Mouse (Mus musculus): Measurements from ENCODE around the gene Pstpip1. TPM values are rescaled to one million over a fixed set of nuclear protein-coding genes. Genes with fewer than 3 reads are reported as not detected.

Gene Pstpip1
- total RNA-seq, 2 experiments from 2014 or later, result 3.9 to 4.7 TPM

- ATAC-seq (replicated peaks; ENCODE audit: low FRiP score, low TSS enrichment, poor library complexity, severe bottlenecking), result no peak
Observed at GRCm38 (mm10) chr9:56101022-56101421, 11.3 kb downstream of the Pstpip1 start.

GRCm38 (mm10) chr9:56104921-56105320 is 15.2 kb downstream of the Pstpip1 start:
- no peak for ATAC-seq (replicated peaks; ENCODE audit: low FRiP score, low TSS enrichment, poor library complexity, severe bottlenecking)

GRCm38 (mm10) chr9:56106274-56107072 is 16.7 kb downstream of the Pstpip1 start:
- ATAC-seq (replicated peaks; ENCODE audit: low FRiP score, low TSS enrichment, poor library complexity, severe bottlenecking), result no peak

DNA sequence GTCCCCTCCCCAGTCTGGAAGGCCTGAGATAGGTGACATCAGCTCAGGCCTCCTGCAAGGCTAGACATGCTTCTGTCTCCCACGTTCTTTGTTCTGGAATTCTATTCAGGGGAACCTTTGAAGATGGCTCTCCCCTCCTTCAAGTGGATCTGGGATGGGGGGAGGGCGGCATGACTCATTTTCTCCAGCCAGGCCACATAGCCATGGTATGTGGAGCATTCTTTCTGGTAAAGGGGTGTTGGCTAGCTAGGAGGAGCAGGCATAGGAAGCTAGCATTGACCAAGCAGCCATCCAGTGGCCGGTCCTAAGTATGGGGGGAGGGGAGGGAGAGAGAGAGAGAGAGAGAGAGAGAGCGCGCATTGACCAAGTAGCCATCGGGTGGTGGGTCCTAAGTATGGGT is 17.8 kb downstream of the Pstpip1 start:
- no peak for ATAC-seq (replicated peaks; ENCODE audit: low FRiP score, low TSS enrichment, poor library complexity, severe bottlenecking)

- ATAC-seq (replicated peaks; ENCODE audit: low FRiP score, low TSS enrichment, poor library complexity, severe bottlenecking), result no peak
Observed at GRCm38 (mm10) chr9:56108174-56108573, 18.4 kb downstream of the Pstpip1 start.

DNA sequence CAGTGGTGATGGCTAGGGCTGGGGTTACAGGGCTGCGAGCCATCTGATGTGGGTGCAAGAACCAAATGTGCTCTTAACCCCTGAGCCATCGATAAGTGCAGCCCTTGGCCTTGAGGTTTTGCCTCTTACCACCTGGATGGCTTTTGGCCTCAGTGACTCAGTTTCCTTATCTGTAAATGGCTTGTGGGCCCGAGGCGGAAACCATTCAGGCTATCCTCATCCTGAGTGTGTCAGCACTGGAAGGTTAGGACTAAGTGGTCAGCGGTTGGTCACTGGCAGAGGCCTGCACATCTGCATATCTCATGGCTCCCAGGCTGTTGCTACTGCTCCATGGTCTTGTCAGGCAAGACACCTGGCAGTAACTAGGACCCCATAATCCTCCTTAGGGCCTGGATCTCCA is 28.3 kb downstream of the Pstpip1 start:
- ATAC-seq (replicated peaks; ENCODE audit: low FRiP score, low TSS enrichment, poor library complexity, severe bottlenecking), result no peak

DNA sequence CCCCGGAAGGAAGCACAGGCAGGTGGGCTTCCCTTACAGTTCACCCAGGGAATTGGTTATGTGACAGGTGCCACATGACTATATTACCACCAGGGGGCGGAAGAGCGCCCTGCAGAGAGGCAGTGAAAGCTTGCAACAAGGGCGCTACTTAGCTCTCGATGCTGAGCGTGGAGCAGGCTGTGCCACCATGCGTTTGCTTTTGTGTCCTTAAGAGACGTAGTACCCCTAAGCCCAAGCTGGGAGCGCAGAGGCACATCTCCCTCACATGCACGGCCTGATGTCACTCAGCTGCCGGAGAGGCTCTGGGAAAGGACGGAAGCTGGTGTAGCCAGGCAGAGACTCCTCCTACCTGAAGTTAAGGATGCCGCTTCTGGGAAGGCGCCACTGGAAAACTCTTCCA is 28.8 kb downstream of the Pstpip1 start:
- ATAC-seq (replicated peaks; ENCODE audit: low FRiP score, low TSS enrichment, poor library complexity, severe bottlenecking), result peak; percentile 83

- no peak for ATAC-seq (replicated peaks; ENCODE audit: low FRiP score, low TSS enrichment, poor library complexity, severe bottlenecking)
Observed at GRCm38 (mm10) chr9:56119651-56120050, 29.9 kb downstream of the Pstpip1 start.

DNA sequence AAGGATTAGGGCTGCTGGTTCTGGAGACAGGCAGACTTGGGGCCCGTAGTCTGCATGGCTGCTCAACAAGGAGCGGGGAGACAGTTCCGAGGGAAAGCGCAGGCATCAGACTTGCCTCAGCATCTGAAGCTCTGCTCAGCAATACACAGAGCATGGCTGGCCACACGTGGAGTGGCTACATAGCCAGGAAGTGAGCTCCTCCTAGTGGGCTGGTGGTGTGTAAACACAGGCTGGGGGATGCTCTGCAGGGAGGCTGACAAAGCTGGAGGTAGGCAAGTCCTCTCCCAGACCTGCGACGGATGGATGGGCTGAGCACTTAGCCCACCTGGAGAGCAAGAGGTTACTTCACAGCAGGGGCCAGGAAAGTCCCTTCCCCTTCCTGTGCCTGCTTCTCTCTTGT is 31.3 kb downstream of the Pstpip1 start:
- 0 out of 2 replicates have a peak, but pooled peaks have one; percentile 43 for ATAC-seq (replicated peaks; ENCODE audit: low FRiP score, low TSS enrichment, poor library complexity, severe bottlenecking)

GRCm38 (mm10) chr9:56122973-56123372 is 33.2 kb downstream of the Pstpip1 start:
- ATAC-seq (replicated peaks; ENCODE audit: low FRiP score, low TSS enrichment, poor library complexity, severe bottlenecking), result no peak

DNA sequence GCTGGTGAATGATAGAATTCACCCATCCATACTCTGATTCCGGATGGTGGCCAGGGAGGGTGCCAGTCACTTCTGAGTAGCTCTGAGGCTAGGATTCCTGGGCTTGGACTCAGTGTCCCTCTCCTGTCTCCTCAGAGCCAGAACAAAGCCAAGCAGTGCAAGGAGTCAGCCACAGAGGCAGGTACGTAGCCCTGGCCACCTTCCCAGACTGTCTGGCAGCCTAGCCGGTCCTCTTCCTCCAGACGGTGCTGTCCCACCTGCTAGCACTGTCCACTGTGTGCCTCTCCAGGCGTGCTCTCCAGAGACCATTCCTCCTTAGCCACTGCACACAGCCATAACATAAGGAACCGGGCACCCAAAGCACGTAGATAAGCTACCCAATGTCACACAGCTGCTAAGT is 33.9 kb downstream of the Pstpip1 start:
- ATAC-seq (replicated peaks; ENCODE audit: low FRiP score, low TSS enrichment, poor library complexity, severe bottlenecking), result no peak

GRCm38 (mm10) chr9:56124561-56124960 is 34.8 kb downstream of the Pstpip1 start:
- ATAC-seq (replicated peaks; ENCODE audit: low FRiP score, low TSS enrichment, poor library complexity, severe bottlenecking), result no peak

- ATAC-seq (replicated peaks; ENCODE audit: low FRiP score, low TSS enrichment, poor library complexity, severe bottlenecking), result no peak
Observed at GRCm38 (mm10) chr9:56126453-56127173, 36.9 kb downstream of the Pstpip1 start.

DNA sequence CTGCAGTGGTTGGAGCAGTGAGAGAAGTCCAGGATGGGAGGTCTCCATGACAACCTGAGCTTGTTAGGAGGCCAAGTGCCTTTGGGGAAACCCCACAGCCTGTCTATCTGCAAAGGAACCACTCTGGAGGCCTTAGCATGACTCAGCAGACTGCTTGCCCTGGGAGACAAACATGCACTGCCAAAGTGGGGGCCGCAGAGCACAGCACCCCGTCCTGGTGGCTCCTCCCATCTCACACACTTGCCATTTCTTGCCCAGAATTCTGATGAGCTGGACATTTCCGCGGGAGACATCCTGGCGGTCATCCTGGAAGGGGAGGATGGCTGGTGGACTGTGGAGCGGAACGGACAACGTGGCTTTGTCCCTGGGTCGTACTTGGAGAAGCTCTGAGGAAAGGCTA is 38.6 kb downstream of the Pstpip1 start:
- ATAC-seq (replicated peaks; ENCODE audit: low FRiP score, low TSS enrichment, poor library complexity, severe bottlenecking), result peak; percentile 36; the same call in 1 of the 2 replicates

- no peak for ATAC-seq (replicated peaks; ENCODE audit: low FRiP score, low TSS enrichment, poor library complexity, severe bottlenecking)
Observed at GRCm38 (mm10) chr9:56129951-56130350, 40.2 kb downstream of the Pstpip1 start.

DNA sequence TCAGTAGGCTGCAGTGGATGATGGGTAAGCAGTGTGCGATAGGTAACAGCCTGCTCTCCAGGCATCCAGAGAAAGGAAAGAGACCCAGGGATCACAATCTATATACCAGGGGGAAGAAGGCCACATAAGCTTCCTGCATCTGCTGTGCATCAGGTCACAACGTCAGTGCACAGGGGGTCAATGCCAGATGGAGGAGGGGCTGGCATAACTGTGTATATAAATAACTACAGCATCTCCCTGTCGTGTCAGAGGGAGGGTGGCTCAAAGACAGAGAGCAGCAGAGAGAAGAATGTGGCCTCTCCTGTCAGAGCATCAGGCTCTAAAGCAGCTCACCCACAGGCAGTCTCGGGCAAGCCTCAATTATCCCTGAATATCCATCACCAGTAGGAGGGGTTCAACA is 40.8 kb downstream of the Pstpip1 start:
- ATAC-seq (replicated peaks; ENCODE audit: low FRiP score, low TSS enrichment, poor library complexity, severe bottlenecking), result no peak

GRCm38 (mm10) chr9:56131813-56132525 is 42.2 kb downstream of the Pstpip1 start:
- no peak for ATAC-seq (replicated peaks; ENCODE audit: low FRiP score, low TSS enrichment, poor library complexity, severe bottlenecking)

DNA sequence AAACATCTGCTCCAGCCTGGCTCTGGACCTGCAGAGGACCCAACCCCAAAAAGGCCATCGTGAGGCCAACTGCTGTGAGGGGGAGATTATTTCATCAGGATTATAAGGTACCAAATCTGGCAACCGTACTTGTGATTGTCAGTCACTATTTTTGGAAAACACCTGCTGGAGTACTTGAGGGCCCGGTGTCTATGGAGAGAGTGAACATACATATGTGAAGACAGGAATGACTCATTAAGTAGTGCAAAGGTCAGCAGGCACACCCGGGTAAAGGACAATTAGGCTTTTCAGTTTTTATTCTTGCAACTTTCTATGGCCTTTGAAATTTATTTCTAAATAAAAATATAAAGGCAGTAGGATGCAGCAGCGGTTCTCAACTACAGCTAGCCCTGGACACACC is 44.2 kb downstream of the Pstpip1 start:
- no peak for ATAC-seq (replicated peaks; ENCODE audit: low FRiP score, low TSS enrichment, poor library complexity, severe bottlenecking)

GRCm38 (mm10) chr9:56134614-56135013 is 44.9 kb downstream of the Pstpip1 start:
- no peak for ATAC-seq (replicated peaks; ENCODE audit: low FRiP score, low TSS enrichment, poor library complexity, severe bottlenecking)

- ATAC-seq (replicated peaks; ENCODE audit: low FRiP score, low TSS enrichment, poor library complexity, severe bottlenecking), result no peak
Observed at GRCm38 (mm10) chr9:56135590-56136197, 45.9 kb downstream of the Pstpip1 start.
